Mouse (Mus musculus) natural killer cell, adult 2 months (primary cell): Measurements from ENCODE around the gene Tmub2.

Experiments used
- DNase-seq, 2 experiments: peaks; one replicate each; pipeline ENCODE4 v3.0.0; 2022; ENCODE audit warnings: low spot score in 2 of 2

Gene Tmub2

DNA sequence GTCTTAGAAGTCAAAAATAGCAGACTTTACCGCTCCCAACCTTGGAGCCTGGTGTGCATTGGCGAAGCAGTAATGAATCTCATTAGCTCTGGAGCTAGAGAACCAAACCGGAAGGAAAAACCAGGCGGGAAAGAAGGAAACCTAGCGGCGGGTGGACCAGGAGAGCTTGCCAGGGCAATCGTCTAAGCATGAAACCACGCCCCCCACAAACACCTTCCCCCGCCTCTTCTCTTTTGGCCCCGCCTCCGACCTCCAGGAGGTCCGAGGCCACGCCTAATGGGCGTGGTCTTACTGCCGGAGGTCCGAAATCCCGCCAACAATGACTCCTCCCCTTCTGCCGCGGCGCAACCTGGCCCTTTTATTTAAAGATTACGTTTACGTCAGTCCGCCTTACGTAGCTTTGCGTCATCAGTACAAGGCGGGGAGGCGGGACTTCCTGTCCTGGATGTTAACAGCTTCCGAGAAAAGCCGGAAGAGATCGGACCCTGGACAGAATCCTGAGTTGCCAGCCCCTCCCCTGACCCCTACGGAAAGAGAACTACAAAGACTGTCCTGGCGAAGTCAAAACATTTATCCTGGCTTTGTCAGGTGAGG, at the start of gene Tmub2:
Gene Tmub2, plus strand, starts transcription at position 431 of the 594 bp plus-strand sequence.
- peak; percentile 96 to 97 for DNase-seq

DNA sequence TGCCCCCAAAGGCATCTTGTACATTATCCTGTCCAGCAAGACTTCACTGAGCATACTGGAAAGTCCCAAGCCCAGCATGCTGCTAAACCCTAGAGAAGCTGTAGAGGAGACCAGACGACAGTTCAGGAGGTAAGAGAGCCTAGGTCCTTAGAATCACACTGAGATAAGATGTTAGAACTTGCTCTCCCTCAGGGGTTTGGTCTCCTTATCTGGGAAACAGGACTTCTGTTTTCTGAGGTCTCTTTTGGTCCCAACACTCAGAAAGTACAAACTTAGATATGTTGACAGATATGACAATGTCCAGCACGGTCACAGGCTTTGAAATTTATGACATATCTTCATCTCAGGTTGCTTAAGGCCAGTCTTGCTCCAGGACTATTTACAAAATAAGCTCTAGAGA, 48.7 kb upstream of the Tmub2 start:
- DNase-seq: no peak

DNA sequence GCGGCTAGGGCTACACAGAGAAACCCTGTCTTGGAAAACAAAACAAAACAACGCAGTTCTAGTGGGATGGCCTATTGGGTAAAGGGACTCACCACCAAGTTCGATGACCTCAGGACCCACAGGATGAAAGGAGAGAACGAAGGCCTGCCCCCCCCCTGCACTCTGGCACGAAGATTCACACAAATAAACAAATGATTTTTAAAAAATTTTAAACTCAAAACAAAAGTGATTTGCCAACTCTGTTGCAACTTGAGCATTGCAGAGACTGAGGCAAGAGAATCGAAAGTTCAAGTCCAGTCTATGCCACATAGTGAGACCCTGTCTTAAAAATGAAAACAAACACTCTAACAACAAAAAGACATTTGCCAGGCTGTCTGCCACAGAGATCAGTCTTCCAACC, 44.1 kb upstream of the Tmub2 start:
- DNase-seq: no peak

DNA sequence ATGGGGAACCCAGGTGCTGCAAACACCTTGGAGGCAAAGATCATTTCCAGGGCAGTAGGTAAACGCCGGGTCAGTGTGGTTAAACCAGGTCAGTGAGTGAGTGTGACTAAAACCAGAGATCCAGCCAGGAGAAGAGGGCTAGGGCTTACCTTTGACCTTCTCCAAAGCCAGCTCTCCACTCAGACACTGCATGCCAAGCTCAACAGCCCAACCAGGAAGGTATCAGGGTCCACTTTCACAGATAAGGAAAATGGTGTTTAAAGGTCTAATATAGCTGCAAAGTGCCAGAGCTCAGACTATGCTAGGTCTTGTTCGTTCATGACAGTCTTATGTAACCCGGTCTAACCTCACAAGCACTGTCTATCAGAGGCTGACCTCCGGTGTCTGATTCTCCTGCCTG, 43.5 kb upstream of the Tmub2 start:
- no peak for DNase-seq

DNA sequence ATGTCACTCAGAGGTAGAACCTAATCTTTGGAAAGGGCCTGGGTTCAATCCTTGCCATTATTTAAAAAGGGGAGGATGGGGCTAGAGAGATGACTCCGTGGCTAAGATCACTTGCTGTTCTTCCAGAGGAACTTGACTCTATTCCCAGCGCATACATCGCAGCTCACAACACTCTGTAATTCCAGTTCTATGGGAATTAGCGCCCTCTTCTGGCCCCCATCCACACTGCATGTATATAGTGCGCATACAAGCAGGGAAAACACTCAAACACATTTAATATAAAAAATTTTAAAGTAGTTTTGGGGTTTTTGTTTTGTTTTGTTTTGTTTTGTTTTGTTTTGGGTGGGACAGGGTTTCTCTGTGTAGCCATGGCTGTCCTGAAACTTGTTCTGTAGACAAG, 42.9 kb upstream of the Tmub2 start:
- DNase-seq: no peak

DNA sequence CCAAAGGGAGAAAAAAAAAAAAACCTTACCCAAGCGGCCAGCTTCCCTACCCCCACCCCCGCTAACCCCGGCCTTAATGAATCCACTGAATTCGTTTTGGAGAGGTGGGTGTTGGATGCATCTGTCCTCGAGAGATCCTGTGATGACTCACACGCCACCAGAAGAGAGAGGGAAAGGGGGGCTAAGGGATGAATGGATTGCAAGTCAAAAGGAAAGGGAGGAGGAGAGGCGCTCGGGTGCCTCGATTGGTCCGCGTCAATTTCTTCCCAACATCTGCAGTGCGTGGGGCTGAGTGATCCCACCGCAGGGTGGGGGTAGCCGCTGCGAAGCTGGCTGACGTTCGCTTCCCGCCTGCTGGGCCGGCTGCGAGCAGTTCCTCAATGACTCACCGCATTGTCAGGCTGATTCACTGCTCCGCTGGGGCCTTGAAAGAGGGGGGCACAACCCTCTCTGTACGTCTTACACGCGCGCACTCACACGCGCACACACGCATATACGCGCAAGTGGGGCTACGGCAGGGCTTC, 39.7 kb upstream of the Tmub2 start:
- DNase-seq: peak; percentile 54 to 71

DNA sequence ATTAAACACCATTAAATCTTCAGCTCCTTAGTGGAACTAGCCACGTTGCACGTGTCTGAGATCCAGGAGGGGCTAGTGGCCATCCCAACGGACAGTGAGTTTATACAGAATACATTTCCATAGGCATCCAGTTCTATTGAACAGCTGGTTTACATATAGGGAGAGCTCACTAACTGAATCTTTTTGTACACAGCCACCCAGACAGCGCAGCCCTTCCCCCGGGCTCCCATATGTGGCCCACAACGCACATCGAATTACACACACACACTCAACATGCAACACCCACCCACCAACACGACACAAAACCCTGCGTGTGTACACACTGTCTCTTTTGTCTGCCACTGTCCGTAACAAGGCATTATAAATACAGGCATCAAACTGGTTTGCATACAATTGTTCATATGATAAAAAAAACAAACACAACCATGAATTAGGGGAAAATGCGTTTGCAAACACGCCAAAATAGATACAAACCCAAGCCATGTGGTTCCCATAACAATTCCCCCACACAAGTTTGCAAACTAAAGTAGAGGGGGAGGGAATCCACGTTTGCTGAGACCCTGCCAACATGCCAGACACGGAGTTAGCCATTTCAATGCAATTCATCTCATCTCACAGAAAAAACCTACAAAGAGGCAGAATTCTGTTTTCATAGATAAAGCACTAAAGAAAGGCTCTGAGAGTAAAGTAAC, 39.0 kb upstream of the Tmub2 start:
- no peak for DNase-seq

DNA sequence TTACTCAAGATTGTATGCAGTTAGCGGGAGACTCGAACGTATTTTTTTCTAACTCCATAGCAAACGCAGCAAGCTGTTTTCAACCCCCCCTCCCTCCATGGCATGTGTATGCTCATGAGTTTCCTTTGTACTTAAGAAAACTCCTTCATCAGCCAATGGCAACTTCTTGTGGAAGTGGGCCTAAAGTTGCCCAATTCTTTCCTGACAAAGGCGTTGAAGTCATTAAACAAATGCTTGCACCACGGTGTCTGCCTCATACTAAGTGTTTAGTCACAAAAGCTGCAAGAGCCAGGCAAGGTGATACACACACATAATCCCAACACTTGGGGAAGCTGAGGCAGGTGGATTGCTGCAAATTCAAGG, 38.5 kb upstream of the Tmub2 start:
- no peak for DNase-seq

DNA sequence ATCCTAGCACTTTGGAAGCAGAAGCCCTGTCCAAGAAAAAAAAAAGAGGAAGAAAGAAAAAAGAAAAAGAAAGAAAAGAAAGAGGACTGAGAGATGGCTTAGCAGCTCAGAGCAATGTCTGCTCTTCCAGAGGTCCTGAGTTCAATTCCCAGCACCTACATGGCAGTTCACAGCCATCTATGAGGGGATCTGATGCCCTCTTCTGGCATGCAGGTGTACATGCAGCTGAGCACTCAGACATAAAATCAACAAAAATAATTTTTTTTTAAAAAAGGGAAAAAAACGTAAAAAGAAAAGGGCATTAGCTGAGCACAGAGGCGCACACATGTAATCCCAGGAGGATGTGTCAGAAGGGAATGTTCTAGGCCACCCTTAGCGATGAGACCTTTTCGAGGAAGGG, 37.9 kb upstream of the Tmub2 start:
- no peak for DNase-seq

DNA sequence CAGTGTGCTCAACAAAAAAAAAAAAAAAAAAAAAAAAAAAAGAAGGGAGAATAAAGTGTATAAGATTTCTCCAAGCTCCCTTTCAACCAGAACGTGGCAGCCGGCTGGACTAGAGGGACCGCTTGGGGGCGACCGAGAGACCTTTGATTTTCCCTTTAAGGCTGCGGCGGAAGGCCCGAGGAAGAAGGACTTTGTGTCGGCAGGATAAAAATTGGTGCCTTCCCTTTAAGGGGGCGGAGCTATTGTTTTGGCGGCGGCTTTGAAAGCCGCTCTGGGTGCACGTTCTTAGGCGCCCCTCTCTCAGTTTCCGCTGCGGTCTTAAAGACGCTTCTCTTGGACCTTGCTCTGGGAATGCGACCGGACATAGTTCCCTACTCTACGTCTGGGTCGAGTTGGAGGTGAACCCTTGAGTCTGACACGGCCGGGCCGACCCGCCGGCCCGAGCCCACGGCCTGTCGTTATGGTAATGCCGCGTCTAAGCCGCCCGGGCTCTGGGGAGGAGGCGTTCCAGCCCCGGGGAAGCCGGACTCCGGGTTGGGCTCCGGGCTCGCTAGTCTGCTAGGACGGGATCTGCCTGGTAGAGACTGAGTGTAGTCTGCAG, 36.0 kb upstream of the Tmub2 start, which contains the start of gene BC030867:
Gene BC030867, plus strand, starts transcription at position 253 of the 601 bp plus-strand sequence.
- peak; percentile 86 to 93 for DNase-seq

DNA sequence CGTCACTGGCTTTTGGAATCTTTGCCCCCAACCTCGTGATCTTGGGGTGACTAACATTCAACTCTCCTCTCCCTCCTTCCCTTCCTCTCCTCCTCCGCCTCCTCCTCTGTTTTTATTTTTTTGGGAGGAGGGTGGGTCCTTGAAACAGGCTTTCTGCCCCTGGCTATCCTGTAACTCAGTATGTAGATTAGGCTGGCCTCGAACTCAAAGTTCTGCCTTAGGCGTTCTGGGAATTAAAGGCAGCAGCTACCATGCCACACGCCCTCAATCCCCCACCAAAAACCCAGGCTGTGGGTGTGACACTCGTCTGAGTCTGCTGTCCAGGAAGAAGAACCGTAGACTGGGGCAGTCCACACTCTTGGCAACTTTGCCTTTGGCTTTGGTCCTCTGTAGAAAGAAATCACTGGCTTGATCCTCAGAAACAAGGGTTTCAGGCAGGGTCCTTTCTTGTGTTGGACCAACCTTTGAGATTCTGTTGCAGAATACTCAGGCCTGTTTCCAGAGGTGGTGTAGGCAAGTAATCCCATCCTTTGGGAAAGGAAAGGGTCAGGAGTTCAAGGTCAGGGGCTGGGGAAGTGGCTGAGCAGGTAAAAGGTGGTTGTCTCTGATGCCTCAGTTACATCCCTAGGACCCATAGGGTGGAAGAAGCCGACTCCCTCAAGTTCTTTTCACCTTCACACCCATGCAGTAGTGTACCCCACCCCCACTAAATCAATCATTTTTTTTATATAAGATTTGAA, 35.2 kb upstream of the Tmub2 start:
- no peak for DNase-seq

DNA sequence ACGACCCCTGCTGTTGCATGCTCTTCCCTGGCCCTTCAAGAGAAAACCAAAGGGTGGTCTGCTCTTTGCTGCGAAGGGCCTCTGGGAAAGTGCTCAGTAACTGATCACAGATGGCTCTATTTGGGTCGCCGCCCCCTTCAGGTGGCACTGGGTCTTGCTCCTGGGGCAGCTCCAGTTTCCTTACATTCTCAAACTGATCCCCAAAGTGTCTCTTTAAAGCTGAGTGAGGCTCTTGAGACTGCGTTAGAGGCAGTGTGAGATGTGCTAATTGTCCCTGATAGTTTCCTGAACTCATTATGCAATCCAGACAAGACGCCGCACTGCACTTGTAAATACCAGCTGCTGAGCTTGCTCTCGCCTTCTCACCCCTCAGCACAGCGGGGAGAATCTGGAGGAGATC, 27.2 kb upstream of the Tmub2 start:
- DNase-seq: no peak

DNA sequence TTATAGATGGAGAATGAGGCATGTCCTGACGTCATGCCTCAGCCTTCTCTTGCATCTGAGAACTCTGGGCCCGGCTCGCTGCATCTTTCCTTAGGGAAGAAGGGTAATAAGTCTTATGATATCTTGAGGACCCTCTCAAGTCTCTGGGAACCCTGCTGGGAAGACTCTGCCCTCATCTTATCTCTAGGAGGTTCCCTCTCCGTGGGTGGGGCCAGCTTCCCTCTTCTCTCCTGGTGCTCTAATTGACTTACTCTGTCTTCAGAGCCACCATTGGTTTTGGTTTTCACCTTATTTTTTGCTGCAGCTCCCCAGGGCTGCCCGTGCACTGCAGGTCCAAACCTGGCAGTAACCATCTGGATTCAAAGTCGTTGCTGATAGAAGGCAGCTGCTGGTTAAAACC, 26.6 kb upstream of the Tmub2 start:
- DNase-seq: no peak

DNA sequence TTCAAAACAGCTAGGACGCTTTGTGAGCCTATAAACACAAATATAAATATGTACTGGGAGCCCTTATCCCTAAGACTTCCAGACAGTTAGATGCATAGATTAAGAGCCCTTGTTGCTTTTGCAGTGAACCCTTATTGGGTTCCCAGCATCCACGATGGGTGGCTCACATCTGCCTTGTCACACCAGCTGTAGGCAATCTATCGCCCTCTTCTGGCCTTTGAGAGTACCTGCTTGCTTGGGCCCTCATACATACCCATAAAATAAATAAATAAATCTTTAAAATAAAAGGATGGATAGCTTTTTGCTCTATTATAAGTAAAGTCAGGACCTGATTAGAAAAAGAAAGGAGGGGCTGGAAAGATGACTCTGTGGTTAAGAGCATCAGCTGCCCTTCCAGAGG, 26.2 kb upstream of the Tmub2 start:
- DNase-seq: no peak

DNA sequence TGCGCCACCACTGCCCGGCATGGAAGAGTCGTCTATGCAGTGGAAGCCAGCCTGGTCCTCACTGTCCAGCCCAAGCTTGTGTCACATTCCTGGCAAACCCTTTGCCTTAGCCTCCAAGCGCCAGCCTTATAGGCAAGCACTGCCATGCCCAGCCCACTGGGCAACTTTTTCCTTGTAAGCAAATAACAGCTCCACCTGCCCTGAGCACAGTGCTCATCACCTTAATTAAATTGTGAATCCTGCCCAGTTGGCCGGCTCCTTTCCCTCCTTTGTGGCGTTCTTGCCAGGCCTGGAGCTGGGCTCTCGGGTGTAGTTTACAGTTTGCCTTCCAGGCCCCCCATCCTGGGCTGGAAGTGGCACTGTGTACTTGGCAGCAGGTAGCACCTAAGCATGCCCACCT, 21.5 kb upstream of the Tmub2 start:
- no peak for DNase-seq

DNA sequence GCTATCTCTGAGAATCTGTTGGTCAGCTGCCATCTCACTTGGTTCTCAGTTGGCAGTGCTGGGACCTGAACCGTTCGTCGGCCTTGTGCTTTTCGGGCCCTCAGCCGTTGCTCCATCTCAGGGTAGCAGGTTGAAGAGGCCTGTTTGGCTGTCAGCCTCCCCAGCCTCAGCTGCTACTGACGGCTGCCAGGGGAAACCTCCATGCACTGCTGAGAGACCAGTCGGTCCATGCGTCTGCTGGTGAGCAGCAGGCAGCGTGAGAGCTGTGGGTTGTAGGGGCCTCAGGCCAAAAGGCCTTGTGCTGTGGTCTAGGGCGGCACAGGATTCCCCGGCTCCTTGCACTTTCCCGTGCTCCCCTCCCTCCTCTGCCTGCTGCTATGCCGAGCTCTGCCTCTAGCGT, 18.9 kb upstream of the Tmub2 start:
- DNase-seq: no peak

DNA sequence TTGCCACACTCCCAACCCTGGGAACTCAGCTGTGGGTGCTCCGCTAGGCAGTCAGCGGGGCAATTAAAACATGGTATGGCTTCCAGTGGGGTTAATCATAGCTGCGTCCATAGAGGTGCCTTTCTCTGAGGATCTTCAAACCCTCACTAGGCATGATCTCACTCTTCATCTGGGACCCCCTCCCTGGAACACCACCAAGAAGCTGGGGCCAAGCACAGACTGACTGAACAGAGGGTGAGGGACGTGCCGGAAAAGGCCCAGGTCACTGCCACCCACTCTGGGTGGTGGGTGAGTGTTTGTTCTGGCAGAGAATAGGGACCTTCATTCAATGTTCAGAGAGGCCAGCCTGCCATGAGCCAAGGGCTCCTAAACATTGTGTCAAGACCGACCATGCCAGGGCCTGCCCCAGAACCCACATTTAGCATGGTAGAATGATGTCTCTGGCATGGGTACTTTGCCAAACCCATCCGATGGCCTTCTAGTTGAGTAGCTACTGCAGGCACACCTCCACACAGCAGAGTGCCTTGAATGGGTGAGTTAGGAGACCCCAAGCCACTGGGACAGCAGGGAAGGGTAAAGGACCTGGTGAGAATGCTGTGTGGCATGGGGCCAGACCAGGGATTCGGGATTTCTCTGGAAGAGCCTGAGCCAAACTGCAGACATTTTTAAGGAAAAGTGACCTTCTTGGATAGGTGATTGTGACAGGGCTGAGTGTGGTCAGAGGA, 17.9 kb upstream of the Tmub2 start:
- DNase-seq: no peak

DNA sequence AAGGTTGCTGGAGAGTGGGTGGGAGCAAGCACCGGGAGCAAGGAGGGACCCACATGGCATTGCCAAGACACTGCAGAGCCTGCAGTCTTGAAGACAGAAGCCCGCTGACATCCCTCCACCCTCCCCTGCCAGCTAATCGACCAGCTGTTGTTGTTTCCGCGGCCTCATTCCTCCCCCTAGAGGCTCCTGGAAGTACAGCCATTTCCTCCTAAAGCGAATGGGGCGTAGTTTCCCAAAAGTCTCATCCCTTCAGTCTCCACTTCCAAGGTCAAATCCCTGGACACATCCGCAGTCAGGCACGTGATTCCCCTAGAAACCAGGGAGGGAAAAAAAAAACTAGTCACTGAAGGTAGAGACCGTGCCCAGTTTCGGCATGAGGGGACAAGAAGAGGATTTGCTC, 17.3 kb upstream of the Tmub2 start:
- peak in 1 of 2 experiments; percentile 34 for DNase-seq

DNA sequence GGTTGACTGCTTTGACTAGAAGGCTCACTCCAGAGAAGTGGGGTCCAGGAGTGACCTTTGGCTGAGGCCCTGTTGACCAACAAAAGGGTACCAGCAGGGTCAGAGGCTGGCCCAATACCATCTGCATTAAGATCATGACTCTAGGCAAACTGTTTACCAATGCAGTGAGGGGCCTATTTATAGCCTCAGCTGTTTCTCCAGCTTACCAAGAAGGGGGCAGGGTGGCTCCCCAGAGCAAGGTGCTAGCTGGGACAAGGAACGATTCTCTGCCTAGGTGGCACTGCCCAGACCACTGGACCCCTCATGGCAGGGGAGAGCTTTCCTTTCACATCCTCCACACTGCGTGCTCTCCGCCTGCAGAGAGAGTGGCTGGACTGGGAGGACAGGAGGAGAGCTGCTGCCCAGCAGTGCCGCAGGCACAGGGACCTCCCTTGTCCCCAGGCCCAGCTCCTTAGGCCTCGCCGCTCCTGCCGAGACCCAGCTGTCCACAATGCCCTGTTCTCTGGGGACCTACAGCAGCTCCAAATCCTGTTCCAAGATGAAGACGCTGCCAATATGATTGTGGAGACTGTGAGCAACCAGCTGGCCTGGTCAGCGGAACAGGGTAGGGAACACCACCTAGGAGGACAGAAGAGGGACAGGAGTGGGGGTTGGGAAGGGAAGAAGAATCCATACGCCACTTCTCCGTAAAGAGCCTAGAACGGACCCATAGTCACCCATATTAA, 16.0 kb upstream of the Tmub2 start, which contains the start of gene Asb16:
Gene Asb16, plus strand, starts transcription at position 224 of the 725 bp plus-strand sequence.
- DNase-seq: no peak

DNA sequence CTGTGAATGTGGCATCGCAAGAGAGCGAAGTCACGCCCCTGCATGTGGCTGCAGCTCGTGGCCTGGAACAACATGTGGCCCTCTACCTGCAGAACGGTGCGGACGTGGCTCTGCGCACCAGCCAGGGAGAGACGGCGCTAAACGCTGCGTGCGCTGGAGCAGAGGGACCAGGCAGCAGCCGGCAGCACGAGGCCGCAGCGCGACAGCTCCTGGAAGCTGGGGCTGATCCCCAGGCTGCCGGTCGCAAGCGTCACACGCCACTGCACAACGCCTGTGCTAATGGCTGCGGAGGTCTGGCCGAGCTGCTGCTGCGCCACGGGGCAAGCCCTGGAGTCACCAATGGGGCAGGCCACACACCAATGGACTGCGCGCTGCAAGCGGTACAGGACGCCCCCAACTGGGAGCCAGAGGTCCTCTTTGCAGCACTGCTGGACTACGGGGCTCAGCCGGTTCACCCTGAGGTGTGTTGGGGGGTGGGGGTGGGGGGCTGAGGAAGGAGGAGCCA, 8.3 kb upstream of the Tmub2 start:
- DNase-seq: no peak

DNA sequence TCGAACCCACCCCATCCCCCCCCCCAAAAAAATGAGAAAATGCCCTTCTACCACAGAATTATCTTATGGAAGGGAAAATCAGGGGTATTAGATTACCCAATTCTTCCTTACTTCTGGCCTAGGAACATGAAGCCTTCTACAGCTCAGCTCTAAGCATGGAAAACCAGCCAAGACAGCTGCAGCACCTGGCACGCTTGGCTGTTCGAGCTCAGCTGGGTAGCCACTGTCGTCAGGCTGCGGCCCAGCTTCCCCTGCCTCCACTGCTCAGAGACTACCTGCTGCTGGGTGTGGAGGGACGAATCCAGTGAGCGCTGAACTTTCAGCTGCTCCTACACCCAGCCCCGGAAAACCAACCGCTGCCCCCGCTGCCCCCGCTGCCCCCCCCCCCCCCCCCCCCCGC, 7.0 kb upstream of the Tmub2 start:
- DNase-seq: no peak
